Mouse (Mus musculus) layer of hippocampus, adult 9-10 months (tissue): ENCODE results near the gene Pth2r.

Source experiments
- DNase-seq: peaks from one replicate; pipeline ENCODE4 v3.0.0; 2022; ENCODE audit warnings: low spot score

The Pth2r gene

GRCm38 (mm10) chr1:65281756-65282155, at the start of gene Pth2r:
Gene Pth2r, plus strand, starts transcription at chr1:65282056.
- no peak for DNase-seq

- no peak for DNase-seq
These were observed 44.1 kb upstream of the Pth2r start for GRCm38 (mm10) chr1:65237712-65238111.

- no peak for DNase-seq
These were observed 36.2 kb upstream of the Pth2r start for GRCm38 (mm10) chr1:65245637-65246036.

- no peak for DNase-seq
These were observed 1.4 kb upstream of the Pth2r start for GRCm38 (mm10) chr1:65280461-65280860.

GRCm38 (mm10) chr1:65282766-65283165, 910 bp downstream of the Pth2r start:
- peak; percentile 66 for DNase-seq

GRCm38 (mm10) chr1:65308476-65308875, 26.6 kb downstream of the Pth2r start:
- no peak for DNase-seq

- no peak for DNase-seq
These were observed 29.5 kb downstream of the Pth2r start for GRCm38 (mm10) chr1:65311214-65311933.

GRCm38 (mm10) chr1:65312118-65312517, 30.3 kb downstream of the Pth2r start:
- peak; percentile 43 for DNase-seq

- no peak for DNase-seq
These were observed 31.0 kb downstream of the Pth2r start for GRCm38 (mm10) chr1:65312896-65313295.

GRCm38 (mm10) chr1:65314054-65315021, 32.5 kb downstream of the Pth2r start:
- DNase-seq, result no peak

GRCm38 (mm10) chr1:65315022-65315407, 33.2 kb downstream of the Pth2r start:
- DNase-seq, result no peak

GRCm38 (mm10) chr1:65334026-65334425, 52.2 kb downstream of the Pth2r start:
- DNase-seq, result peak; percentile 3

- DNase-seq, result no peak
These were observed 55.9 kb downstream of the Pth2r start for GRCm38 (mm10) chr1:65337768-65338167.

- no peak for DNase-seq
These were observed 58.4 kb downstream of the Pth2r start for GRCm38 (mm10) chr1:65340240-65340639.

GRCm38 (mm10) chr1:65352979-65353378, 71.1 kb downstream of the Pth2r start:
- DNase-seq, result no peak

GRCm38 (mm10) chr1:65354153-65354552, 72.3 kb downstream of the Pth2r start:
- DNase-seq, result no peak

GRCm38 (mm10) chr1:65388328-65388727, 106.5 kb downstream of the Pth2r start:
- DNase-seq, result no peak

- DNase-seq, result no peak
These were observed 107.8 kb downstream of the Pth2r start for GRCm38 (mm10) chr1:65389621-65390020.

GRCm38 (mm10) chr1:65407441-65407840, 125.6 kb downstream of the Pth2r start:
- no peak for DNase-seq

GRCm38 (mm10) chr1:65420909-65421308, 139.1 kb downstream of the Pth2r start:
- DNase-seq, result no peak

GRCm38 (mm10) chr1:65422501-65423010, 140.7 kb downstream of the Pth2r start:
- DNase-seq, result no peak
